Mouse (Mus musculus): Measurements from ENCODE around the gene Adcy6. TPM values are rescaled to one million over a fixed set of nuclear protein-coding genes. Genes with fewer than 3 reads are reported as not detected.
"Not testable (repeated sequence)": the region's sequence is repeated elsewhere in the genome, so short reads cannot be mapped to it uniquely, and the experiment has no call there.

The Adcy6 gene
- total RNA-seq, 2 experiments from 2014 or later, result 41.4 to 44.6 TPM

DNA sequence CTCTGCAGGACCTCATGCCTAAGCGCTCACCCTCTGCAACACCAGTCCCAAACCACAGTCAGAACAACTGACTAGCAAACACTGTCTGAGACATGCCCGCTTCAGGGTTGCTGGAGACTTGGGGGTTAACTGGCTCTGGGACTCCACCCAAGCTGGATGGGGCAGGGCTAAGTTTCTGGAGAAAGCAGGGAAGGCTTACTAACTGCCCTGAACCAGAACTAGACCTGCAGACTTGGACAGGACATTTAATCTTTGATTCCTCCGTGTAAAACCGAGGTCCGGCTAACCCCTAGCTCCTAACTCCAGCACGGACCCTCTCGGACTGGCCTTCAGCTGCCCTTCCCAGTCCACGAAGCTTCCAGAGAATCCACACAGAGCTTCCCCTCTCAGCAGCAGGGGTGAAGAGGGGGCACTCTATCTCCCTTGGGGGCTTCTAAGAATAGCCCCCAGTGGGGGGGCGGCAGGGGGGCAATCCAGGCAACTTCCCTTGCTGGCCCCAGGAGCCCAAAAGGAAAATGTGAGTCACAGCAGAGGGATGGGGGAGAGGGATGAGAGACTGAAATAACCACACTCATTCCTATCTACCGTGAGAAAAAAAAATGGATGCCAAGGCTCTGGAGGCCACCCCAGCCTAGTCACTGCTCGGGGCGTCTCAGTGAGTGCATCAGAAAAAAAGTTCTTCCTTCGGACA lies 7.5 kb downstream of the Adcy6 start:
- no peak for DNase-seq (ENCODE audit: low spot score in 2 of 2)

DNA sequence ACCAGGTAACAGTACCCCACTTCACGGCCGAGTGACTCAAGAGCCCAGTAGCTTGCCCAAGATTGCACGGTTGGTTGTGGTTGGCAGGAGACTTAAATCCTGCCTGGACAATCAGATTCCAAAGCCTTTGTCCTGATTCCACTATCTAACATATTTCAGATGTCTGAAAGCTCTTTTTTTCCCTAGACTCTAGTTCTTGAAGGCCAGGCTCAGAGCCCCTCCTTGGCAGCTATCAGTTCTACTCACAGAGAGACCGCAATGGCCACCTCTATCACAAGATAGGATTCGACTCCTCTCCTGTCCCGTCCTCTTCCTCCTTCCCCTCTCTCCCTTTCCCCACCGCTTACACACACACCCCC lies 8.1 kb downstream of the Adcy6 start:
- no peak for DNase-seq (ENCODE audit: low spot score in 2 of 2)

- DNase-seq (ENCODE audit: low spot score in 2 of 2), result no peak
These were observed 9.7 kb downstream of the Adcy6 start for GRCm38 (mm10) chr15:98600036-98600709.

- DNase-seq (ENCODE audit: low spot score in 2 of 2), result no peak
These were observed 13.3 kb downstream of the Adcy6 start for GRCm38 (mm10) chr15:98596609-98597008.

DNA sequence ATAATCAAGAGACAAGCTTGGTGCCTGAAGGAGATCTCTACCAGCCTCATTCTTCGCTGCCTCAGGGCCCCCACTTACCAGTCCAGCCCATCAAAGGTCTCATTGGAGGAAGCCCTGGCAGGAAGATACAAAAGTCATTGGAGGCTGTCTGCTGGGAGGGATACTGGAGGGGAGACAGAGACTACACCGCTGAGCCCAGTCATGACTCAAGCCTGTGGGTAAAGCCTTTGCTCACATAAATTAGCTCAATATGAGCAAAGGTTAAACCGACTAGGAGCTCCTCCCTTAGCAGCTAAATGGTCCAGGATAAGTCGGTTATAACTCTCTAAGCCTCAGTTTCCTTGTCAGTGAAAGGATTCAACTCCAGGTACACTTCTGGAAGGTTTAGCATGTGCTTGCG lies 14.8 kb downstream of the Adcy6 start:
- DNase-seq (ENCODE audit: low spot score in 2 of 2), result no peak

DNA sequence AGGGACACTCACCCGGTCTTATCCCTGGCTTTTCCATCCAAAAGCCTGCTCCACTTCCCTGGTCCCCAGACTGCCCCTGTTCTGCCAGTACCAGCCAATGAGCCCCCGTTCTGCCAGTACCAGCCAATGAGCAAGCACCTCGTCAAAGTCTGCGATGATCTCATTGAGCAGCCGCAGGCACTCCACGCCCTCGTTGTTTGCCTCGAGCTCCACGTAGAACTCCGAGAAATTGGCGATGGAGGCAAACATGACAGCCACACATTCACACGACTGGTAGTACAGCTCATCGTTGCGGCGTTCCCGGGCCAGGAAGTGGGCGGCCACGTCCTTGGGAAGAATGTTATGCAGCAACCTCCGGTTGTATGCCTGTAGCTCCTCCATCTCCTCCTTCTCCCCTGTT lies 15.7 kb downstream of the Adcy6 start:
- DNase-seq (ENCODE audit: low spot score in 2 of 2), result no peak

DNA sequence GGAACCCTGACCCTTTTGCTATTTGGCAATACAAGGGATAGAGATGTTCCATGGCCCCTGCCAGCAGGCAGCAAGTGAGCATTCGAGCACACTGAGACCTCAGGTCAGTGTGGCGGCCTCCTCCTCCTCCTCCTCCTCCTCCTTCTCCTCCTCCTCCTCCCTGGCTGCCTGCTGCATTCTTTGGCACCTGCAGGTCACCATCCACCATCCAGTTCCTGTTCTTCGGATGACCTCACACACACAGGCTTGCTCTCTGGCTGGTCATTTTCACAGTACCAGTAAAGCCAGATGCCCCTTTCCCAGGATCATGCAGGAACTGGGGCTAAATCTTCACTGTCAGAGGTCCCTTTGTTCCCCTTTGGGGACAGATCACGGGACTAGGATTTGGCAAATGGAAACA lies 18.5 kb downstream of the Adcy6 start:
- no peak for DNase-seq (ENCODE audit: low spot score in 2 of 2)

DNA sequence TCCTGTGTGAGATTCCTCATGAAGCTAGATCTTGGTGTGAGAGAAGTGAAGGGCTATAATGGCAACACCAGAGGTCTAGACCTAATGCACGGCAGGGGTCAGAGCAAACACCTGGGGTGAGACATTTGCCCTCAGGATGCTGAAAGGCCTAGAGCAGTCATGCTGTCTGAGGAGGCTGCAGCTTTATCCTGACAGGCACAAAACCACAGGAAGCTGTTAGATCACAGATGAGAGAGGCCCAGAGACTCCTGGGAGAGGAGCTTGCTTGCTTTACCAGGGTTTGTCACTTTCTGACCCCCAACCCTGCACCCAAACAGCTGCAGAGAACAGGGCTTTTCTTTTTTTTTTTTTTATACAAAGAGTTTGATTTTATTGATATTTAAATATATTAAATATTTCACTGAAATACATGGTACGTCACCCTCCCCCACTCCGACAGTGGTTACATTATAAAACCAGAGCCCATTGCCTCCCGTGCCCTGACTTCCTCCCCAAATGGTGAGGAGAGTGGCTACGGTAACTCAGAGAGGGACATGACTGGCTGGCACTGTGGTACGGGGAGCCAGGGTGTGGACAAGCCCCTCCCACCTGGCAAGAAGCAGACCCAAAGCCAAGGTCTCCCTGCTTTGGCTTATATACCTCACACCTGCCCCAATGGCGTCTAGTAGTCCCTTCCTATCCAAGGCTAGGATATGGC lies 20.1 kb downstream of the Adcy6 start:
- DNase-seq (ENCODE audit: low spot score in 2 of 2), result no peak

GRCm38 (mm10) chr15:98587751-98588150 lies 22.1 kb downstream of the Adcy6 start:
- DNase-seq (ENCODE audit: low spot score in 2 of 2), result no peak

DNA sequence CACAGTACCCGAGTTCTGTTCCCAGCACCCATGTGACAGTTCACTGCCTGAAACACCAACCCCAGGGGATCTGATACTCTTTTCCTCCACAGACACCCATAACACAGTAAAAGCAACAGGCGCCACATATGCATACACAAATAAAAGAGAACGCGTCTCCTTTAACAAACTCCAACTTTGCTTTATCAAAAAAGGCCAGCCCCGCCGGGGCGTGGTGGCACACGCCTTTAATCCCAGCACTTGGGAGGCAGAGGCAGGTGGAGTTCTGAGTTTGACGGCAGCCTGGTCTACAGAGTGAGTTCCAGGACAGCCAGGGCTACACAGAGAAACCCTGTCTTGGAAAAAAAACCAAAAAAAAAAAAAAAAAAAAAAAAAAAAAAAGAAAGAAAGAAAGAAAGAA lies 23.7 kb downstream of the Adcy6 start:
- DNase-seq (ENCODE audit: low spot score in 2 of 2), result not testable (repeated sequence)

DNA sequence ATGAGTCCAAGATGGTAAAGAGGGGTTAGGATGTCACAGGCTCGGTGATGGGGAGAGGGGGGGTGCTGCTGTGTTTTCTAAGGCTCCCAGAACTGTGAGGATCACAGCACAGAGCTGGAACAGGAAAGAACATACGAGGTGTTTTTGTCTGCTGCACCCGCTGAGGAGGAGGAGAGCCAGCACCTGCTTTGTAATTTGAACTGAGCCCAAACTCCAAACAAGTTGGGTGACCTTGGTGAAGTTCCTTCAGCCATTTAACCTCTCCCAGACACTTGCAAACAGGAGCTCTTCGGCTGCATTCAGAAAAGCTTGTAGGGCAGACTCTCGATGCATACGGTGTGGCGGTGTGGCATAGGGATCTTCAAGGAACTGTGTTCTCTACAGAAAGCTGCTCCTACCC lies 24.5 kb downstream of the Adcy6 start:
- peak in 1 of 2 experiments; percentile 9 for DNase-seq (ENCODE audit: low spot score in 2 of 2)

- no peak for DNase-seq (ENCODE audit: low spot score in 2 of 2)
These were observed 26.9 kb downstream of the Adcy6 start for GRCm38 (mm10) chr15:98582996-98583395.

DNA sequence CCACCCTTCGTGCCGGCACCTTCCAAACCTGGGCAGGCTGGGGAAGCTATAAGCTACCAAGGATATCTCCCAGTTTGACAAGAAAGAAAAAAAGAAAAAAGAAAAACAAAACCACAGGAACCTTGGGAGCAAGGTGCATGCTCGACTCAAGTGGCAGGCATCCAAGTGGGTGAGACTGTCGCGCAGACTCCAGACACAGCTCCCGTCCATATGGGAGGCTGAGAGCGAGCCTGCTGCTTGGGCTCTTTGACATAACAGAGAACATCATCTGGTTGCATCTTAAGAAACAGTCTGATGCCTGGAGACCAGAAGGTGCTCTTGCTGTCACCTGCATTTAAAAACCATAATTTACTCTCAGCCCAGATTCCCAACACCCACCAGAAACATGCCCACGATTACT lies 27.5 kb downstream of the Adcy6 start:
- DNase-seq (ENCODE audit: low spot score in 2 of 2), result peak in 1 of 2 experiments; percentile 17

DNA sequence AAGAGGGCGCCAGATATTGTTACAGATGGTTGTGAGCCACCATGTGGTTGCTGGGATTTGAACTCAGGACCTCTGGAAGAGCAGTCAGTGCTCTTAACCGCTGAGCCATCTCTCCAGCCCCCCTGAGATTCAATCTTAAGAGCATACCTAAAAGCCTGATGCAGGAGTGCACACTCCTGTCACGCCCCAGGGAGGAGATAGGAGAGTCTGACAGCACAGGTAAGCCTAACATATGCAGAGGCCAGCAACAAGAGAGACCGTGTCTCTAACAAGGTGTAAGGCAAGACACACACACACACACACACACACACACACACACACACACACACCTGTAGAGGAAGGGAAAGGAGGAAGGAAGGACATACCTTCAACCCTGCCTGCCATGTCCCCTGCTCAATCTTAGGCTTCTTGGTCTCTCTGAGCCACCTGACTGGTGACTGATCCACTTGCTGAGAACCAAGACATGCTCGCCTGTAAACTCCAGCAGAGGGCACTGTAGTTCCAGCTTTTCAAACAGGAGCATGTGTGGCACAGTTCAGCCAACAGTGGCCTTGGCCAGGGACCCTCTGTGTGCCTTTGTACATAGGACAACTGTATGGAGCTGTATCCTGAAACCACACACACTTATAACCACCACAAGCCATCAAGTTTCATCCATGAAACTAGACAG lies 29.9 kb downstream of the Adcy6 start:
- DNase-seq (ENCODE audit: low spot score in 2 of 2), result peak; percentile 80 to 84

DNA sequence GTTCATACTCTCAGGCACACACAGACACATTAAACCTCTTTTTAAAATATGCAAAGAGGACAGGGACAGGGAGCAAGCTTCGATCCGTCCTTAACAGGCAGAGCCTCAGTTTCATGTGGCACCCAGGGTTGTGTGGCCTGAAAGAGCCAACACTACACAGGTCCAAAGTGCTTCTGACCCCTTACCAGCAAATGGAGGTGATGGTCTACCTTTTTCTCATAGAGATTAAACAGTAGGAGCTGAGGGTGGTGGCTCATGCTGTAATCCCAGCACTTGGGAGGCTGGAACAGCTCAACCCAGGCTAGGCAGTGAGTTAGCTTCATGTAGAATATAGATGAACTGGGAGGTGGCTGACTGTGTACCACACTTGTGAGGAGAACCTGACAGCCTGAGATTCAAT lies 30.6 kb downstream of the Adcy6 start:
- no peak for DNase-seq (ENCODE audit: low spot score in 2 of 2)

- DNase-seq (ENCODE audit: low spot score in 2 of 2), result no peak
These were observed 36.6 kb downstream of the Adcy6 start for GRCm38 (mm10) chr15:98573293-98573692.

DNA sequence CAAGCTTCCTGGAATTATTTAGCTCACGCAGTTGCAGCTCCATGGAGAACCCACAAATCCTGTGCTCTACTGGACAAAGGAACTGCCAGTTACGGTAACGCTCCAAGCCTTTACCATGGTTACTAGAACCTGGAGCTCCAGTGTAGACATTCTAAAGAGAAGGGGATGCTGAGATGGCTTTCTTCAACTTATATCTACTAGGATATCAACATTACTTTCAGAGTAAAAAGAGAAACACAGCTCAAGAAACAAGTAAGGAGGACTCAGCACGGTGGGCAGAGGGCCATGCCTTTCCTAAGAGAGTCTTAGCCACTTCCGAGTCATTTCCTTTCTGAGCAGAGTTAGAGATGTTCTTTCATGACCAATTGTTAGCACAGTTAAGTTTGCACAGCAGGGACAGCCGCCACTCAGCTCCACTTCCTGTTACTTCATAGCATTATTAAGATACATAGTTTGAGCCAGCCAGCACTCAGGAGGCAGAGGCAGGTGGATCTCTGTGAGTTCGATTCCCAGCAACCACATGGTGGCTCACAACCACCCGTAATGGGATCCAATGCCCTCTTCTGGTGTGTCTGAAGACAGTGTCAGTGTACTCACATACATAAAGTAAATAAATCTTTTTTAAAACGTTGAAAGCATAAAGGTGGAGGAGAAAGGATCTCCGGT lies 38.9 kb downstream of the Adcy6 start, which contains the start of the genes Ccnt1 and 4930415O20Rik:
Gene Ccnt1 (minus strand): TSS at position 51 of the 666 bp plus-strand sequence.
Gene 4930415O20Rik (plus strand): TSS at position 132 of the 666 bp plus-strand sequence.
- DNase-seq (ENCODE audit: low spot score in 2 of 2), result no peak

GRCm38 (mm10) chr15:98569795-98570365 lies 40.0 kb downstream of the Adcy6 start:
- DNase-seq (ENCODE audit: low spot score in 2 of 2), result no peak

DNA sequence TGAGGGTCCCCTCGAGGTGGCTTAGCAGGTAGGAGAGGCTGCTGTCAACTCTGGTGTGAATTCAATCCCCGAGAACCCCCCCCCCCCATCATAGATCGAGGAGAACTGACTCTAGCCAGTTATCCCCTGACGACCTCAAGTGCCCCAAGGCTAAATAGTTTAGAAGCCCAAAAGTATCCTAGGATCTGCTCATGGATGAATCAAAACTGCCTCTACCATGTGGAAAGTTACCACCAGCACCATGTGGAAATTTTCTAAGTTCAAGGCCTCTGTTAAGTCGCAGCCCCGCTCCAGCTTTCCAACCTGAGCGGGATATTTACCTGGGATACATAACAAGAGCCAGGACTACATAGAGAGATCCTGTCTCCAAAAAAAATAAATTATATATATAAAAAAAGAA lies 40.7 kb downstream of the Adcy6 start:
- no peak for DNase-seq (ENCODE audit: low spot score in 2 of 2)

DNA sequence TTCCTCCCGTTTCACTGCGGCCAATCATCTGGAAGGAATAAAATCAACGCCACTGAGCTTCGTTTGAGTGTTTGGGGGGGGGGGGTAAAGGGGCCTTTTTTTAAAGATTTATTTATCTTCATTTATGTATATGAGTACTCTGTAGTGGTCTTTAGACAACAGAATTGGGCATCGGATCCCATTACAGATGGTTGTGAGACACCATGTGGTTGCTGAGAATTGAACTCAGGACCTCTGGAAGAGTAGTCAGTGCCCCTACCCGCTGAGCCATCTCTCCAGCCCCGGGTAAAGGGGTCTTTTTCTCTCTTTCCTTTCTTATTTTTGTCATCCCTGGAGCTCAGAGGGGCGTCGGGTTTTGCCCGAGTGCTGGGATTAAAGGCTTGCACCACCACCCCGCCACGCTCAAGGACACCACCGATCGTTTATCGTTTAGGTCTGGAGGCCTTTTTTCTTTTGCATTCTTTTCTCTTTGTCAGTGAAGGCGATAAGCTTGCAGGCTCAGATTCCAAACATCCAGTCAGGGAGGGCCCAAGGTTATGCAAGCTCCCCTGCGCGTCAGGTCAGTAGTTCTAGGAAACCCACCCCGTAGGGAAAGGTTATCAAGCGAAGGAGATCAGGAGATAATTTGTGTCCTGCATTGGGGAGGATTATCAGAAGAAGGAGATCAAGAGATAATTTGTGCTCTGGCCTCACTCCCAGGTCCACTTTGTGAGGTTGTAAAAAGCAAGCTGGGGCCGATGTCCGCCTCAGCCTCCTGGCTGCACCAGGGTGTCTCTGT lies 41.4 kb downstream of the Adcy6 start:
- peak in 1 of 2 experiments; percentile 25 for DNase-seq (ENCODE audit: low spot score in 2 of 2)

Measured in layer of hippocampus, postnatal 10 days (tissue).